In the genomic region with DNA sequence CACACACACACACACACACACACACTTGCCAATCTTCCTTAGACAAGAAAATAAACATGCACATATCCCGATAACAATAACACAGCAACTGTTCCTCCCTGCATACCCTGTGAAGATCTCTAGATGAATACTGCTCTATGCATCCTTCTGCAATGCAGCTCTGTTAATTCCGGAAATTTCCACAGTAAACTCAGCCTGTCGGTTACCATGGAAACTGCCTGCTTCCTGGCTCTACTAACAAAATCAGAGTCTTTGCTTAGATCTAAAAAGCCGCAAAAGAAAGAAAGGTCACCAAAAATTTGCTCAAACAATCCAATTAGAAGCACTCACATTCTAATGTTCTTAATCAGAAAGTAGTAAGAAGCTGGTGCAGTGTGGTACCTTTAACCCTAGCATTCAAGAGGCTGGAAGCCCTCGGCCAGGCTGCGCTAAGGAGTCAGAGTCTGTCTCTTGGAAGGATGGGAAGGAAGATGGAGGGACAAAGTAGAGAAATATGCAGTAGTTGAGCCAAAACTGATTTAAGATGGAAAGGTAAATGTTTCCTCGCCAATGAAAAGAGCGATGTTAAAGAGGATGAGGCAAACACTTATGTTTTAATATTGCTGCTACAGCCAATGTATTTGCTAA, we compare ENCODE assay signal across 8 mouse cellular contexts. TPM values are rescaled to one million over a fixed set of nuclear protein-coding genes. Genes with fewer than 3 reads are reported as not detected.
DNase-seq lines count a peak whose midpoint lies in the region; ATAC-seq and TF ChIP-seq lines count a peak whose summit lies in the region.
"Had no signal": no experiment of that assay in that cellular context is flagged by ENCODE, and none has a peak within 500 bp of the region (broad histone marks: within the 10 kb centered on the region; RNA-seq: fewer than 3 reads in every experiment).

No protein-coding gene starts in this region.

- DNase-seq in layer of hippocampus, adult 11-12 months (ENCODE audit: low spot score) = peak; percentile 71
- DNase-seq in layer of hippocampus, postnatal 25 days (ENCODE audit: extremely low spot score in 1 of 2, low spot score in 1 of 2) = no peak
- peak; percentile 47 for DNase-seq in cerebellum, adult 9-11 months
- peak; percentile 74 for DNase-seq in layer of hippocampus, adult 9-10 months (ENCODE audit: low spot score)
- no peak for DNase-seq in spleen, adult 12 weeks (ENCODE audit: low spot score)
- DNase-seq: liver, embryonic 13.5 days had no signal

- peak overlapping the region; percentile 82 for H3K27ac ChIP-seq in olfactory bulb, adult 2 months (ENCODE audit: insufficient read depth, low read depth, low read length)
- H3K27ac ChIP-seq: liver, embryonic 13.5 days had no signal

- no peak for ATAC-seq in erythroblast, adult 5-6 weeks (replicated peaks; ENCODE audit: low FRiP score, poor library complexity, severe bottlenecking)

- no peak overlapping the region for H3K4me3 ChIP-seq in olfactory bulb, adult 2 months (ENCODE audit: insufficient read depth, low read depth, low read length)
- H3K4me3 ChIP-seq: liver, embryonic 13.5 days had no signal

- H3K4me1 ChIP-seq in olfactory bulb, adult 2 months (ENCODE audit: control insufficient read depth, insufficient read depth, low read length) = peaks cover 3% of the 10 kb centered on the region; the same call in 1 of the 2 replicates

- 30% methylated on average over 8 of the region's 8 CpGs for WGBS in olfactory bulb, adult 2 months

- TF ChIP-seq CTCF in olfactory bulb, adult 2 months (IDR thresholded peaks at IDR 0.05; ENCODE audit: insufficient read depth, low read depth, low read length) = no peak

- no peak for TF ChIP-seq POLR2A in olfactory bulb, adult 2 months (IDR thresholded peaks at IDR 0.05; ENCODE audit: insufficient read depth, low read depth, low read length)

RNA-seq across cellular contexts. Expression of gene Map2k4, which starts 42.3 kb away (rescaled TPM):
- total RNA-seq in layer of hippocampus, postnatal 25 days (2021) = 100 to 1,000 TPM; 196 TPM
- polyA plus RNA-seq in olfactory bulb, adult 2 months (2012; ENCODE audit: insufficient read depth, insufficient read length, low replicate concordance, missing spikeins) = not detected in 2 replicates
- total RNA-seq in erythroblast, adult 5-6 weeks (2015; ENCODE audit: low replicate concordance) = 19.4 and 33.9 TPM in 2 replicates
- 12.8 and 17.2 TPM in 2 replicates for total RNA-seq in erythroblast, adult 5-6 weeks (2017; ENCODE audit: low replicate concordance)

Comparison
In these comparisons a context has a peak if more than half of its experiments do, and no peak if none do; other contexts are left out.
1. DNase-seq: peak in layer of hippocampus, adult 11-12 months (single experiment), cerebellum, adult 9-11 months (single experiment) and layer of hippocampus, adult 9-10 months (single experiment); none in layer of hippocampus, postnatal 25 days (0 of 2) and spleen, adult 12 weeks (single experiment).
2. RNA of gene Map2k4, which starts 42.3 kb away (total RNA-seq): 196 TPM in layer of hippocampus, postnatal 25 days; 12.8 to 33.9 TPM in erythroblast, adult 5-6 weeks; every median in the first group is over 4 times any median in the second.